Mouse (Mus musculus): ENCODE measurements at regions not wholly inside any gene's neighbourhood (a gene's known extent, or its start where the extent isn't known, plus 50 kb on each side); places are given as distances from the start of the nearest gene placed in this dataset.
"Not testable (repeated sequence)": the region's sequence is repeated elsewhere in the genome, so short reads cannot be mapped to it uniquely, and the experiment has no call there.

DNA sequence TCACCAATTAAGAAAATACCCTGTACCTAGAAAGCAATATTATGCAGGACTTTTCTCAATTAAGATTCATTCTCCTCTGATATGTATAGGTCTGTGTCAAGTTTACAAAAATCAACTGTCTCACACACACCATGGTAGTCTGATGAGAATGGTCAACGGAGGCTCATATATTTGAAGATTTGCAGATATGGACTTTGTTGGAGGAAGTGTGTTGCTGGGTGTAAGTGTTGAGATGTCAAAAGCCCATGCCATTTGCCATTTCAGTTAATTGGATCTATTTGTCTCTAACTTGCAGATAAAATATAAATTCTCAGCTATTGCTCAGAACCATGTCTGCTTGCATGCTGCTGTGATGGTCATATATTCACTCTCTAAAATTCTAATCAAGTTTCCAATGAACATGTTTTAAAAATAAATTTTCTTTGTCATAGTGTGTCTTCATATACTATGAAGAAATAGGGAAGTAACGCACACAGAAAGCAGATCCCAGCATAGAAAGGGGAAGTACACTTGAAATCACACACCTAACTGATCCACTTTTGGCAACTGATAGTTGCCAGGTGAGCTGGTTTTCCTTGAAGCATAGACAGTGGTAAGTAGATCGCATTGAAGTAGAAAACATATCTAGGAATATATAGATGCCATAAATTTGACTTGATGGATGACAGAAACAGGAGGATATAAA, 326.4 kb downstream of the Gm11232 start:
- no peak for DNase-seq (ENCODE audit: low read depth, low spot score)
- WGBS = 83% methylated on average over 3 of the region's 3 CpGs

GRCm38 (mm10) chr4:71422121-71422520, 335.6 kb downstream of the Gm11232 start:
- 64% methylated on average over 7 of the region's 7 CpGs for WGBS

GRCm38 (mm10) chr4:71409867-71410266, 347.9 kb downstream of the Gm11232 start:
- DNase-seq (ENCODE audit: low read depth, low spot score) = no peak

More at GRCm38 (mm10) chr4:71422121-71422520, 335.6 kb downstream of the Gm11232 start:
- not testable (repeated sequence) for DNase-seq (ENCODE audit: low read depth, low spot score)

- no peak for DNase-seq (ENCODE audit: low read depth, low spot score)
- WGBS = 85% methylated on average over 1 of the region's 1 CpGs
These were observed 367.3 kb downstream of the Gm11232 start for GRCm38 (mm10) chr4:71390444-71390843.

DNA sequence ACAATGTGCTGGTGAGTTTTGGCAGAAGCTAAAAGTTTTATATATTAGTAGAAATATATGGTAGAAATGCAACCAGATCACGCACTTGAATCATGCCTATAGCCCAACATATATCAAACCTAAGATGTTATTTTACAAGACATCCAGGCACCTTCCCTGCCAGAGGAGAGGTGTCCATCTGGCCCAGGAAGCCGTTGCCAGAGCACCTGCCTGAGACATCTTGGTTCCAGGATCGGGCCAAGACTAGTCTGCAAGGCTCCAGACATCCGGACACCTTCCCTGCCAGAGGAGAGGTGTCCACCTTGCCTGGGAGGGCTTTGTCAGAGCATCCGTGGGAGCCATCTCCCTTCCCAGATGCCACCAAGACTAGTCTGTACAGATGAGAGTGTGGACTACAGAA, 388.5 kb downstream of the Gm11232 start:
- 94% methylated on average over 5 of the region's 5 CpGs for WGBS
- DNase-seq (ENCODE audit: low read depth, low spot score) = no peak

DNA sequence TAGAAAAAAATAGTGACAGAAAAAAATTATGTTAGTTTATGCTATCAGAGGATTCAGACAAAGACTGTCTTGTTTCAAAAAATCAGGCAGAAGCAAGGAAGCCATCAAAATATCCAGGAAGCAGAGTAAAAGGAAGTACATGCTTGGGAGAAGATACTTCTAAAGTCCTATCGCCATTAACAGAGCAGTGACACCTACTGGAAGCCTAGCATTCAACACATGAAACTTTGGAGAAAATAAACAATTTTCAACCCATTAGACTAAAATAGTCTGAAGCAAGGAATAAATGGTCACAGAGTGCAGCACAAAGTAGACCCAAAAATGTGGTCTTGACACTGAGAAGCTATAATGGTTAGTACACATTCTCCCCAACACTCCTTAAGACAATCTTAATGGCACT, 394.0 kb downstream of the Gm11232 start:
- DNase-seq (ENCODE audit: low read depth, low spot score) = no peak
- 61% methylated on average over 1 of the region's 1 CpGs for WGBS

- 68% methylated on average over 1 of the region's 1 CpGs for WGBS
- no peak for DNase-seq (ENCODE audit: low read depth, low spot score)
These were observed 400.1 kb downstream of the Gm11232 start for GRCm38 (mm10) chr4:71357626-71358025.

- WGBS = 37% methylated on average over 1 of the region's 1 CpGs
- DNase-seq (ENCODE audit: low read depth, low spot score) = no peak
These were observed 401.1 kb downstream of the Gm11232 start for GRCm38 (mm10) chr4:71356714-71357113.

DNA sequence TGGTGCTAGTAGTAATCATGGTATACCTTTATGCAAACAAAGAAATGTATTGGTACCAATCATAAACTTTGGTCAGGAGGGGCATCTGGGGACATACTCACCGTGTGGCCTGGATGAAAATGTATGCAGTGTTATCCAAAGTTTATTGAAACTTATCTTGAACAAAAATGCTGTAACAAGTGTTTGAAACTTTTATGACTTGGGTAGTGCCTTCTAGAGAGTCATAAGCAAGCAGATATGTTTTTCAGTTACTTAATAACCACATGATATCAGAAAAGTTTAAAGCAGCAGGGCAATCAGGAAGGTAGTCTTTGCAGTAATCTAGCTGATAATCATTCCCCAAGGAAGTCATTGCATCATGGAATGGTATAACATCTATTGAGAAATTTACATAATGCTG, 401.5 kb downstream of the Gm11232 start:
- DNase-seq (ENCODE audit: low read depth, low spot score) = no peak
- WGBS = 24% methylated on average over 1 of the region's 1 CpGs

- WGBS = 23% methylated on average over 2 of the region's 2 CpGs
These were observed 405.9 kb downstream of the Gm11232 start for GRCm38 (mm10) chr4:71351880-71352279.

DNA sequence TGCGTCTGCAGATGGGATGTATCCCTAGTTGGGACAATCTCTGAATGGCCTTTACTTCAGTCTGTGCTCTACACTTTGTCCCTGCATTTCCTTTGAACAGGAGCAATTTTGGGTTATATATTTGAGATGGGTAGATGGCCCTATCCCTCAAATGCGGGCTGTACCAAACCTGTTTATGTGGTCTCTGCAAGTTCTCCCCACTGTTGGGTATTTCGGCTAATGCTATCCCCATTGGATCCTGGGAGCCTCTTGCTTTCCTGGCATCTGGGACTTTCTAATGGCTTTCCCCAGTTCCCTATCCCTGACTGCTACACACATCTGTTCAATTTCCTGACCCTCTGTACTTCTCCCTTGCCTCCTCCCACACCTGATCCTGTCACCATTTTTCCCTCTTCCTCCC, 414.7 kb downstream of the Gm11232 start:
- WGBS = 97% methylated on average over 3 of the region's 3 CpGs
- DNase-seq (ENCODE audit: low read depth, low spot score) = no peak

More at GRCm38 (mm10) chr4:71351880-71352279, 405.9 kb downstream of the Gm11232 start:
- no peak for DNase-seq (ENCODE audit: low read depth, low spot score)

- DNase-seq (ENCODE audit: low read depth, low spot score) = peak; percentile 62
- 11% methylated on average over 1 of the region's 1 CpGs for WGBS
These were observed 419.2 kb downstream of the Gm11232 start for GRCm38 (mm10) chr4:71338582-71338981.

DNA sequence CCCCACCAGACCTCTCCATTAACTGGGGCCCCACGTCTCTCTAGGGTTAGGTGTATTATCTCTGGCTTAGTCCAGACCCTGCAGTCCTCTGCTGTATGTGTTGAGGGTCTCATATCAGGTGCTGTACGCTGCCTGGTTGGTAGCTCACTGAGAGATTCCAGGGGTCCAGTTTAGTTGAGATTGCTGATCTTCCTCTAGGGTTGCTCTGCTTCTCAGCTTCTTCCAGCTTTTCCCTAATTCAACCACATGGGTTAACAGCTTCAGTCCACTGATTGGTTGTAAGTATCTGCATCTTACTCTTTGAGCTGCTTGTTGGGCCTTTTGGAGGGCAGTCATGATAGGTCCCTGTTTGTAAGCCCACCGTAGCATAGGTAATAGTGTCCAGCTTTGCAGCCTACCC, 425.1 kb downstream of the Gm11232 start:
- DNase-seq (ENCODE audit: low read depth, low spot score) = no peak
- WGBS = 88% methylated on average over 3 of the region's 3 CpGs

GRCm38 (mm10) chr4:71332018-71332417, 425.7 kb downstream of the Gm11232 start:
- DNase-seq (ENCODE audit: low read depth, low spot score) = no peak
- 62% methylated on average over 4 of the region's 4 CpGs for WGBS

DNA sequence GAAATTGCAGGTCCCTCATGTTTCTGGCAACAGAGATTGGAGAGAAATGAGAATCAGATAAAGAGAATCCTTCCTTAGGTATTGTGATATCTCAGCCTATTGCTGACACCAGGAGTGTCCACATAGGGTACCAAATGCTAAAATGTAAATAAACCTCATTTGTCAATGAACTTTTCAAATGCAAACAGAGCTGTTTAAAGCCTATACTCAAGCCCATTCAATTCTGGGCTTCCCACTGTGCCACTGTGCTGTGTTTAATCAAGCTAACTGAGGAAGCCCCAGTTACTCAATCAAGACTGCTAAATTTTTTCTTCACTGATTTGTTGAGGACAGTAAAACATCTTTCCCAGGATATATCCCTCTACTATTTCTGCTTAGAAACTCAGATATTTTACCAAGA, 441.2 kb downstream of the Gm11232 start:
- no peak for DNase-seq (ENCODE audit: low read depth, low spot score)

DNA sequence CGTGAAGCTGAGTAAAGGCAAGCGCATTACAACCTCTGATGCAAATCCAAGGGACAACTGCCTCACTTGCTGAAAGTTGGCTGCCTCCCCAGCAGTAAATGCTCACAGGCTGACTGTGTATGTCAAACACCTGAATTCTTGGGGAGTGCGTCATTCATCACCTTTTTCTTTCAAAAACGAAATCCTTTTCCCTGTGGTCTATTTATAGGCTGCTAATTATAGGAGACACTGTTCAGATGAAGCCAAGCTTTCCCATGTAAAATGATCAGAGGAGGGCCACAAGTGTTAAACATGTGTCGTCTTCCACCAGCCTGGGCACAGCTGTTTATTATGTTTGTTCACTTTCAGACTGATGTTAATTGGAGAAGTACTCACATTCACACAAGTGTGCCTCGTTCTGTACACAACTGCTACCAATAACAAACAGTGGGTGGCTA, 450.6 kb downstream of the Gm11232 start:
- no peak for DNase-seq (ENCODE audit: low read depth, low spot score)
- WGBS = 50% methylated on average over 6 of the region's 6 CpGs

DNA sequence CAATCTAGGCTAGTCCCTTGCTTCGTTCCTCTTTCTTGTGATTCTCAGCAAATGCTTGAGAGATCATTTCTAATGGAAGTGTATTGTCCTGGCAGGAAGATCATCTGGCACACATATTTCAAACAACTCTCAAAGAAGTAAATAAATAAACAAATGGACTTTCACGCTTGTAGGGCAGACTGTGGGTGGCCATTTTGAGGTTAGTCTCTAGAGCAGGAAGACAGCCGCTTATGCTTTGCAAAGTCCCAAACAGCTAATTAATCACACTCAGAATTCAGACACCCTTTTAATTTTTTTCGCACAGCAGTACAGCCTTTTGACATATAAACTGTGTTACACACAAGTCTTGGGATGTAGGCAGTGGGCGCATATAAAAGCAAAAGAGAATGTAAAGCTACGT, 451.1 kb downstream of the Gm11232 start:
- DNase-seq (ENCODE audit: low read depth, low spot score) = no peak
- WGBS = 75% methylated on average over 6 of the region's 6 CpGs

GRCm38 (mm10) chr4:71295716-71296115, 462.0 kb downstream of the Gm11232 start:
- WGBS = 61% methylated on average over 3 of the region's 3 CpGs
- DNase-seq (ENCODE audit: low read depth, low spot score) = not testable (repeated sequence)

- WGBS = 83% methylated on average over 10 of the region's 10 CpGs
- no peak for DNase-seq (ENCODE audit: low read depth, low spot score)
These were observed 466.0 kb downstream of the Gm11232 start for GRCm38 (mm10) chr4:71291741-71292149.

DNA sequence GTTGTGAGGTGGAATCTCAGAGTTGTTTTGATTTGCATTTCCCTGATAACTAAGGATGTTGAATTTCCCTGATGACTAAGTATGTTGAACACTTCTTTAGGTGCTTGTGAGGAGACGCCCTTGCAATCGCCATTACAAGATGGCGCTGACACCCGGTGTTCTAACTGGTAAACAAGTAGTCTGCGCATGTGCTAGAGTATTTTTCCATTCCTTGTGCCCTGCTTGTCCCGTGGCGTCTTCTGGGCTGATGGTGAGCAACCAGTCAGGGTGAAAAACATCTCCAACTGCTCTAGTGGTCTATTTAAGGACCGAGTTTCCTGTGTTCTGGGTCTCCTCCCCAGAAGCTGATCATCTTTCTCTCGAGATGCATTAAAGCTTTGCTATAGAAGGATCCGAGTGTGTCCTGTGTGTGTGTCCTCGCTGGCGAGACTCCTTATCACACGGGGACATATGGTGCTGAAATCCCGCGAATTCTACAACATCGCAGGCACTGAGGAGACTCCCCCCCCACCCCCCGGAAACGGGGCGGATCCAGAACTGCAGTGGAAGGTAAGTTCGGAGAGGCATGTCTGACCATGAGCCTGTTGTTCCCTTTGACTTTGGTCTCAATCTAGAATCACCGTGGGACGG, 466.5 kb downstream of the Gm11232 start:
- DNase-seq (ENCODE audit: low read depth, low spot score) = not testable (repeated sequence)
- 85% methylated on average over 22 of the region's 22 CpGs for WGBS

GRCm38 (mm10) chr4:71283147-71283546, 474.6 kb downstream of the Gm11232 start:
- DNase-seq (ENCODE audit: low read depth, low spot score) = no peak
- 43% methylated on average over 1 of the region's 1 CpGs for whole genome bisulfite sequencing
